Mouse (Mus musculus) hematopoietic multipotent progenitor cell, adult 10-12 weeks (in vitro differentiated cells): ENCODE results near the gene Gpcpd1. TPM values are rescaled to one million over a fixed set of nuclear protein-coding genes. Genes with fewer than 3 reads are reported as not detected.

Experiments
- polyA plus RNA-seq: library from polyadenylated mRNA; stranded (reverse); fragments of >175 nt; gene quantifications from 2 replicates; pipeline ENCODE4 v1.2.3, GENCODE M21; 2012; ENCODE audit warnings: low replicate concordance

Gene Gpcpd1
- 103 and 169 TPM in 2 replicates for polyA plus RNA-seq

GRCm38 (mm10) chr2:132587240-132587779 is at the start of gene Gpcpd1:
Gpcpd1 (minus strand) TSS chr2:132587729.

Other genes with a start within 250 kb of the Gpcpd1 start
- gene Prokr2, start 202.3 kb downstream of the Gpcpd1 start, polyA plus RNA-seq = 0.19 TPM in 1 of 2 replicates, not detected in the other
- 2.2 and 4.2 TPM in 2 replicates for gene Shld1, start 99.2 kb upstream of the Gpcpd1 start, polyA plus RNA-seq
- gene Chgb, start 193.5 kb upstream of the Gpcpd1 start, polyA plus RNA-seq = 0.07 TPM in 1 of 2 replicates, not detected in the other
- gene Trmt6, start 228.3 kb upstream of the Gpcpd1 start, polyA plus RNA-seq = 6.0 and 7.0 TPM in 2 replicates
- gene Mcm8, start 228.4 kb upstream of the Gpcpd1 start, polyA plus RNA-seq = 0.38 and 0.57 TPM in 2 replicates